In genomic region chr4:119966105-119967072, GRCm38 (mm10) we compare ENCODE assay signal across 8 mouse cellular contexts.
A peak's percentile ranks its signal among the peaks of the same experiment; 100 is the strongest.
DNase-seq lines count a peak whose midpoint lies in the region; ATAC-seq and TF ChIP-seq lines count a peak whose summit lies in the region.

No protein-coding gene starts in this region.

- 49% methylated on average over 20 of the region's 20 CpGs for WGBS in heart, embryonic 13.5 days
- 38% methylated on average over 20 of the region's 20 CpGs for WGBS in lung, adult 2 months
- 47% methylated on average over 20 of the region's 20 CpGs for WGBS in stomach, embryonic 16.5 days

- no peak for TF ChIP-seq CTCF in lung, adult 2 months (IDR thresholded peaks at IDR 0.05; ENCODE audit: insufficient read depth, low read length)

- no peaks in the 10 kb centered on the region for H3K9me3 ChIP-seq in heart, embryonic 13.5 days
- H3K9me3 ChIP-seq in stomach, embryonic 16.5 days (replicated peaks; ENCODE audit: control insufficient read depth, low read length), result no peaks in the 10 kb centered on the region

- H3K27ac ChIP-seq in heart, embryonic 13.5 days (replicated peaks), result peak overlapping the region; percentile 59
- H3K27ac ChIP-seq in stomach, embryonic 16.5 days (ENCODE audit: low read length), result no peak overlapping the region

- peaks cover 20% of the 10 kb centered on the region; the same call in 1 of the 2 replicates for H3K27me3 ChIP-seq in heart, embryonic 13.5 days (replicated peaks)
- H3K27me3 ChIP-seq in stomach, embryonic 16.5 days (ENCODE audit: control insufficient read depth, insufficient read depth, low read length), result no peaks in the 10 kb centered on the region

- peak overlapping the region; percentile 26; the same call in 1 of the 2 replicates for H3K4me2 ChIP-seq in heart, embryonic 13.5 days
- H3K4me2 ChIP-seq in stomach, embryonic 16.5 days (ENCODE audit: low read depth, low read length), result no peak overlapping the region

- H3K4me1 ChIP-seq in heart, embryonic 13.5 days, result peaks cover 68% of the 10 kb centered on the region
- peaks cover 10% of the 10 kb centered on the region for H3K4me1 ChIP-seq in lung, adult 2 months (ENCODE audit: control insufficient read depth, insufficient read depth, low read length)
- H3K4me1 ChIP-seq in stomach, embryonic 16.5 days (ENCODE audit: control insufficient read depth, insufficient read depth, low read length), result 0 out of 2 replicates have a peak, but pooled peaks cover 11% of the 10 kb centered on the region

- peak; percentile 42 for DNase-seq in adrenal gland, postnatal 10 days
- DNase-seq in adrenal gland, adult 18-20 months (ENCODE audit: low spot score in 2 of 2), result no peak
- peak; percentile 71 for DNase-seq in adipocyte (ENCODE audit: low spot score)
- DNase-seq in lung, adult 2 months, result peak; percentile 37
- DNase-seq in cerebellum, adult 9-10 months, result no peak

- H3K36me3 ChIP-seq in heart, embryonic 13.5 days, result no peaks in the 10 kb centered on the region
- H3K36me3 ChIP-seq in stomach, embryonic 16.5 days (ENCODE audit: control insufficient read depth, insufficient read depth, low read length), result no peaks in the 10 kb centered on the region

- H3K9ac ChIP-seq in heart, embryonic 13.5 days, result no peak overlapping the region
- H3K9ac ChIP-seq in stomach, embryonic 16.5 days (ENCODE audit: low read length), result no peak overlapping the region

- 0 out of 2 replicates have a peak, but pooled peaks have one; percentile 28 for ATAC-seq in heart, embryonic 13.5 days (ENCODE audit: extremely low read depth, insufficient number of reproducible peaks, low FRiP score, low TSS enrichment)
- ATAC-seq in stomach, embryonic 16.5 days (ENCODE audit: insufficient read depth, low FRiP score), result peak; percentile 63; the same call in 1 of the 2 replicates
- no peak for ATAC-seq in erythroid progenitor cell, adult 5-6 weeks (replicated peaks; ENCODE audit: low FRiP score, poor library complexity, severe bottlenecking)

- TF ChIP-seq POLR2A in lung, adult 2 months (IDR thresholded peaks at IDR 0.05; ENCODE audit: borderline replicate concordance, extremely low read depth, low read depth, low read length), result no peak

- H3K4me3 ChIP-seq in heart, embryonic 13.5 days, result no peak overlapping the region
- H3K4me3 ChIP-seq in lung, adult 2 months (replicated peaks; ENCODE audit: extremely low read depth, low read depth, low read length), result no peak overlapping the region
- no peak overlapping the region for H3K4me3 ChIP-seq in stomach, embryonic 16.5 days (replicated peaks; ENCODE audit: low read length)

Comparison
In these comparisons a context has a peak if more than half of its experiments do, and no peak if none do; other contexts are left out.
1. DNase-seq: peak in adrenal gland, postnatal 10 days (single experiment), adipocyte (single experiment) and lung, adult 2 months (single experiment); none in adrenal gland, adult 18-20 months (0 of 2) and cerebellum, adult 9-10 months (single experiment).